Mouse (Mus musculus) granulocyte monocyte progenitor cell, adult 5-6 weeks (primary cell): ENCODE measurements around the gene Bricd5. TPM values are rescaled to one million over a fixed set of nuclear protein-coding genes. Genes with fewer than 3 reads are reported as not detected.
A peak's percentile ranks its signal among the peaks of the same experiment; 100 is the strongest.
"Not testable (repeated sequence)": the region's sequence is repeated elsewhere in the genome, so short reads cannot be mapped to it uniquely, and the experiment has no call there.

ENCODE experiments used
- ATAC-seq: replicated peaks from 2 replicates; pipeline ENCODE4 v1.8.0; 2016; ENCODE audit warnings: mild to moderate bottlenecking, moderate TSS enrichment, inconsistent platforms; ENCODE audit not compliant: poor library complexity, severe bottlenecking
- total RNA-seq, 2 experiments: library from RNA; stranded (forward) in 1 of 2; stranded (reverse) in 1 of 2; fragments of 200-712, 200-1000 nt in 1 of 2; fragments of >200 nt in 1 of 2; fragmentation: Nextera tagmentation in 1 of 2; gene quantifications; 2 replicates each; pipeline ENCODE4 v1.2.3; 2014 to 2017

The Bricd5 gene
- total RNA-seq, 2 experiments from 2014 or later: not detected

DNA sequence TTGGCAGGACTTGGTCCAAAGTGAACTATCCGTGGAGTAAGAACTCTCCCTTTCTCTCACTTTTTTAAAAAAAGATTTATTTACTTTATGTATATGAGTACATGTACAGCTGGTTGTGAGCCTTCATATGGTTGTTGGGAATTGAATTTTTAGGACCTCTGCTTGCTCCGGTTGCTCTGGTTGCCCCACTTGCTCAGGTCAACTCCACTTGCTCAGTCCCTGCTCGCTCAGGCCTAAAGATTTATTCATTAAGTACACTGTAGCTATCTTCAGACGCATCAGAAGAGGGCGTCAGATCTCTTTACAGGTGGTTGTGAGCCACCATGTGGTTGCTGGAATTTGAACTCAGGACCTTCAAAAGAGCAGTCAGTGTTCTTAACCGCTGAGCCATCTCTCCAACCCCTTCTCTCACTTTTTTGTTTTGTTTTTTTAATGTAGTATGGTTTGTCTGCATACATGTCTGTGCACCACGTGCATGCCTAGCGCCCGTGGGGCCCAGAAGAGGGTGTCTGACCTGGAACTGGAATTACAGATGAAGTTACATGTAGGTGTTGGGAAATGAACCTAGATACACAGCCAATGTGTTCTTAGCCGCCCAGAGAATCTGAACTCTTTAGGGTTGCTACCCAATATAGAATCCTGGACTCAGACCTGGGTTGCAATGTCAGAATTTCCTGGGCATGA is 18.0 kb upstream of the Bricd5 start:
- not testable (repeated sequence) for ATAC-seq

DNA sequence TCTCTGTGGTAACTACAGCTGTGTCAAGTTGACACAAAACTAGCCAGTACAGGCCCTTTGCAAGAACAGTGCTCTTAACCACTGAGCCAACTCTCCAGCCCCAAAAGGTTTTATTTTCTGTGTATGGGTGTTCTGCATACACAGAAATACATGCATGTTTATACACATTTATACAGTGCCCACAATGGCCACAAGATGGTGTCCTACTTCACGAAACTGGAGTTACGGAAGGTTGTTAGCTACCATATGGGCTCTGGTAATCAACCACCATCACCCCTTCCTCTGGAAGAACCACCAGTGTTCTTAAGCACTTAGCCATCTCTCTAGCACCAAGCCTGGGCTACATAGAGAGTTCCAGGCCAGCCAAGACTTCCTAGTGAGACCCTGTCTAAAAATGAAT is 12.1 kb upstream of the Bricd5 start:
- ATAC-seq: peak; percentile 83

DNA sequence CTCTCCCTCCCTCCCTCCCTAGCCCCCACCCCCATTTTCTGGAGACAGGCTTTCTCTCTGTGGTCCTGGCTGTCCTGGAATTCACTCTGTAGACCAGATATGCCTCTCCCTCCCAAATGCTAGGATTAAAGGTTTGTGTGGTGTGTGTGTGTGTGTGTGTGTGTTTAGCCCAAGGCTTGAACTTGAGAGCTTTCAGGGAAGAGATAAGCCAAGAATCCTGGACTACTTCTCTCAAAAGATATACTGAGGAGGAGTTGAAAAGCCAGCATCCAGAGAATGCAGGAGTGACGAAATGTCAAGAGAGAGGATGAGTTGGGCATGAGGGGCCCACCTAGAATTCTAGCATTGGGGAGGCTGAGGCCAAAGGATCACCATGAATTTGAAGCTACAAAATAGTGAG is 10.8 kb upstream of the Bricd5 start:
- ATAC-seq: no peak

DNA sequence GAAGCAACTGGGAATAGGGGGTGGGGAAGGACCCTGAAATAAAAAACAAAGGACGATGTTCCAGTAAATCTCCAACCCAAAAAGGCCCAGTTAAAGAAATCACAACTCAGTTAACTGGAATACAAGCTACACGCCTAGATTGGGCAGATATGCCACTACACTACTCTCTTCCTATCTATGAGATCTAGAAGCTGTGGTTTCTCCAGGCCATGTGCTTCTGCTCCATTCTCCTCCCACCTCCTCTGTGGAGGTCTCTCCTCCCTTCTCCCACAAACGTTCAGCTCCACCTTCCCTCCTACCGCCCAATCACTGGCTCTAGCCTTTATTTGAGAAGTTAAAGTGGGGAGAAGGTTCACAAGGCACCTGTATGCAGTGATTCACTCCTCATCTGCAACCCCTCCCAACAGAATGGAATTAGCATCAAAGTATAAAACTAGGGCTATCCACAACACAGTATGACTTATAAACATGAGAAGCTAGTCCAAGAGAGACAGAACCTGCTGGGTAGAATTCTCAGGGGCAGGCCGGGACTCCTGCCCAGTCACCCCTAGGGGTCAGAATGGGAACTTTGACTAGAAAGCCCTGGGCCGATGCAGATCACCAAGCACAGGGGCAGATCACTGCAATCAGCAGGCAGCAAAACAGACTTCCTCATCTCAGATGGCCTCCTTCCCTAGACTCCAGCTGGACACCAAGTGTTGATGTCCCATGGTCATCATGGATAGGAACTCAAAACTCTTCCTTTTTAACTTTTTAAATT is 10.1 kb upstream of the Bricd5 start:
- ATAC-seq: peak; percentile 95

DNA sequence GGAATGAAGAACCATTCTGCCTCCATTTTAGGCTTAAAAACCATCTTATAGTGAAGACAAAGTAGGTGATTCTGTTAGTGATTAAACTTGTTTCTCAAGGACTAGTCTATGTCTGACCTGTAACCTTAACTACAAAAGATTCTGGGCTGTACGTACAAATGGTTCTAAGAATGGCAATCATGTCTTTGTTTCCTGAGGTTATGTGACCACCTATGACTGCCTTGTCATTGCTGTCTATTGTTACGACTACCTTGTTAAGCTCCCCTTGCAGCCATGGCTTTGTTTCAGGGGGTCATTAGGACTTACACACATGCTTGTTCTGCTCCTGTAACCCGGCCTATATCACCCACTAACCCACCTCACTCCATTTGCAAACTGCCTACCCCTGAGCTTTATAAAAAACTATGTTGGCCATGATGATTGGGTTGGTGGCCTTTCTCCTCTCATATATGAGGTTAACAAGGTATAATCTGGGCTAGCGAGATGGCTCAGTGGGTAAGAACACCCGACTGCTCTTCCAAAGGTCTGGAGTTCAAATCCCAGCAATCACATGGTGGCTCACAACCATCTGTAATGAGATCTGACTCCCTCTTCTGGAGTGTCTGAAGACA is 4.9 kb upstream of the Bricd5 start:
- ATAC-seq: no peak

DNA sequence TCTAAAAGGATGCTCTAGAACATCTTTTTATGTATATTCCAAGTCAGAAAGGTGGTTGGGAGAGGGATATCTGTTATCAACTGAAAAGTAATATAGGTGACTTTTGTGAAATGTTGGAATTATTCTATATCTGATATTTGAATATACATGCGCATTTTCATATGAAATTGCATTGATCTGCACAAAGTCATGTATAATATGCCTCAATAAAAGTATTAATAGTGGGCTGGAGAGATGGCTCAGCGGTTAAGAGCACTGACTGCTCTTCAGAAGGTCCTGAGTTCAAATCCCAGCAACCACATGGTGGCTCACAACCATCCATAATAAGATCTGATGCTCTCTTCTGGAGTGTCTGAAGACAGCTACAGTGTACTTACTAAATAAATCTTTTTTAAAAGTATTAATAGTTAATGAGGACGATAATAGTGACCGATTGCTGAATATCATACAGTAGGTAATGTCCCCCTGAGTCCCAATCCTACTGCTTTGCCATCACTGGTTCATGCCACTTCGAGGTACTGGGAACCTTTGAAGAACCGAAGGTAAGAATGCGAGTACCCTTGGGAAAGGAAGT is 4.3 kb upstream of the Bricd5 start:
- no peak for ATAC-seq

DNA sequence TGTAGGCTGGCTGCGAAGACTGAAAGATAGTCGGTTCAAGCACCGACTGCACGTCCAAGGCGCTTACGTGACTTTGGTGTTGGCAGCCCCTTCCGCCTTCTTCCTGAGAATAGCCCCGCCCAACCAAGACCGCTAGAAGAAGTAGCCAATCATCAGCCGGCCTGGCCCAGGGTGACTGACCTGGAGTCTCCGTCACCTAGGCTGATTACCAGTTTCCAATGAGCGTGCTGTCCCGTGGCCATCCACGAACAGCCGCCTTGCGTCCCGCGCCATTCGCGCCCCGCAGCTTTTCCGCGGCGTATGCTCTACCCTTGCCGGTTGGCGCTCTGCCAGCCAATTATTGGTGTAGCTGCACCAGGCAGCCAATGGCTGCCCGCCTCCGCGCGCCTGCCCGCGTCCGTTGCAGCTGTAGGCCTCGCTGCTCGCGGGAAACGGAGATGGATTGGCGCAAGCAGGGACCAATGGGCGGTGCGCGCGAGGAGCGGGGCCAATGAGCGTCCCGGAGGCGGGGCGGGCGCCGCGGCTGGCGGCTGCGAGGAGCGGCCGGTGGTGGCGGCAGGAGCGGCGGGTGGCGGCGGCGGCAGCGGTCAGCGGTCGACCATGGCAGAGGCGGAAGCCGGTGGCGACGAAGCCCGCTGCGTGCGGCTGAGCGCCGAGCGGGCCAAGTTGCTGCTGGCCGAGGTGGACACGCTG is 3.6 kb upstream of the Bricd5 start, which contains the start of the genes E4f1 and Pgp:
Gene E4f1 (minus strand): TSS at position 404 of the 693 bp plus-strand sequence.
Gene Pgp (plus strand): TSS at position 483 of the 693 bp plus-strand sequence.
- peak; percentile 91 for ATAC-seq

DNA sequence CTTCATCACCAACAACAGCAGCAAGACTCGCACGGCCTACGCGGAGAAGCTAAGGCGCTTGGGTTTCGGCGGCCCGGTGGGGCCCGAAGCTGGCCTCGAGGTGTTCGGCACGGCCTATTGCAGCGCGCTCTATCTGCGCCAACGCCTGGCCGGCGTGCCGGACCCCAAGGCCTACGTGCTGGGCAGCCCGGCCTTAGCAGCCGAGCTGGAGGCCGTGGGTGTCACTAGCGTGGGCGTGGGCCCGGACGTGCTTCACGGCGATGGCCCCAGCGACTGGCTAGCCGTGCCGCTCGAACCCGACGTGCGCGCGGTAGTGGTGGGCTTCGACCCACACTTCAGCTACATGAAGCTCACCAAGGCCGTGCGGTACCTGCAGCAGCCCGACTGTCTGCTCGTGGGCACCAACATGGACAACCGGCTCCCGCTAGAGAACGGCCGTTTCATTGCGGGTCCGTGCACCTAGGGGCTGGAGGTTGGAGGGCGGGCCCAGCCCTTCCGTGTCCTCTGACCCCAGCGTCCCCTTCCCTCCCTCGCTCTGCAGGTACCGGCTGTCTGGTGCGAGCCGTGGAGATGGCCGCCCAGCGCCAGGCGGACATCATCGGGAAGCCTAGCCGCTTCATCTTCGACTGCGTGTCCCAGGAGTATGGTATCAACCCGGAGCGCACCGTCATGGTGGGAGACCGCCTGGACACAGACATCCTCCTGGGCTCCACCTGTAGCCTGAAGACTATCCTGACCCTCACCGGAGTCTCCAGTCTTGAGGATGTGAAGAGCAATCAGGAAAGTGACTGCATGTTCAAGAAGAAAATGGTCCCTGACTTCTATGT is 2.8 kb upstream of the Bricd5 start:
- ATAC-seq: 0 out of 2 replicates have a peak, but pooled peaks have one; percentile 10

DNA sequence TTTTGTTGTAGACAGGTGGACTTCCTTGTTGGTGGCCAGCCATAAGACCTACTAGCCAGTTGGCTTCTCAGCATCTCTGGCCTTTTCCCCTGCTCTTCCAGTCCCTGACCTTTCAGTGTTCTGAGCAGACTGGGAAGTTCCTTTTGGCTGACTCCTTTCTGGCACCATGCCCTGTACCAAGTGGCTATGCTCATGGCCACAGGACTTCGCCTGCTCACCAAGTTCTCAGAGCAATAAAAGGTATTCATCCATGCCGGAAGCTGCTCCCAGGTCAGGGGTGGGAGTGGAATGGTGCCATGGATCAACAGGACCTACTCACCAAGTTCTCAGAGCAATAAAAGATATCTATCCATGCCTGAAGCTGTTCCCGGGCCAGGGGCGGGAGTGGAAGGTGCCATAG is 1.2 kb upstream of the Bricd5 start:
- no peak for ATAC-seq

DNA sequence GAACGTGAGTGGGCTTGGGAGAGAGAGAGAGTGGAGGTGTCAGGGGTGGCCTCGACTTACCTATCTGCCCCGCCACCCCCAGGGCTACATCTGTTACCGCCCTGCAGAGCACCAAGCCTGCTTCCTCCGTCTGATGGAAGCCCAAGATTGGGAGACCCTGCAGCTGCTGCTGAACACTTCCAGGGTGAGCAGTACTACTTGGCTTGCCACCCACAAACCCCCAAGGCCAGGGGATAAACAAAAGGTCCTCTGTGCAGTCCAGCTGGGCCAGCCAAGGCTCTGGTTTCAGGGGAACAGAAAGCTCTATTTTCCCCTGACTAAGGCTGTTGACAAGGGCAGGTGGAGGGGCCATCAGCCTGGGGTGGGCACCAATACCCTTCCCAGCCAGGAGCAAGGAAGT is 873 bp downstream of the Bricd5 start:
- ATAC-seq: no peak

DNA sequence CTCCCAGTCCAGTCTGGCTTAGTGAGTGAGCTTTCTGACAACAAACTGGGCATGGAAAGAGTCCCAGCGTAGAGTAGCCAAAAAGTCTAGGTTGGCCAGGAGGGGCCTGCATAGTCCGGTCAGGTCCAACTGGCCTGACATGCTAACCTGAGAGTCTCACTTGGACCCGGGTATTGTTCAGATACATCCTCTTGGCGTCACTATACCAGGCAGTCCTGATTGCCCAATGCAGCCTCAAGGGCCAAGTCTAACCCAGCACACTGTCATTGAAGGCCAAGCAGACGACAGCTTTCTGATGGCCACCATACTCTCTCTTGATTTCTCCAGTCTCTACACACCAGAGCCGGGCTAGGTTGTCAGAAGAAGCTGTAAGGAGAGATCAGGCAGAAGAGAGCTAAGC is 1.9 kb downstream of the Bricd5 start:
- ATAC-seq: no peak

DNA sequence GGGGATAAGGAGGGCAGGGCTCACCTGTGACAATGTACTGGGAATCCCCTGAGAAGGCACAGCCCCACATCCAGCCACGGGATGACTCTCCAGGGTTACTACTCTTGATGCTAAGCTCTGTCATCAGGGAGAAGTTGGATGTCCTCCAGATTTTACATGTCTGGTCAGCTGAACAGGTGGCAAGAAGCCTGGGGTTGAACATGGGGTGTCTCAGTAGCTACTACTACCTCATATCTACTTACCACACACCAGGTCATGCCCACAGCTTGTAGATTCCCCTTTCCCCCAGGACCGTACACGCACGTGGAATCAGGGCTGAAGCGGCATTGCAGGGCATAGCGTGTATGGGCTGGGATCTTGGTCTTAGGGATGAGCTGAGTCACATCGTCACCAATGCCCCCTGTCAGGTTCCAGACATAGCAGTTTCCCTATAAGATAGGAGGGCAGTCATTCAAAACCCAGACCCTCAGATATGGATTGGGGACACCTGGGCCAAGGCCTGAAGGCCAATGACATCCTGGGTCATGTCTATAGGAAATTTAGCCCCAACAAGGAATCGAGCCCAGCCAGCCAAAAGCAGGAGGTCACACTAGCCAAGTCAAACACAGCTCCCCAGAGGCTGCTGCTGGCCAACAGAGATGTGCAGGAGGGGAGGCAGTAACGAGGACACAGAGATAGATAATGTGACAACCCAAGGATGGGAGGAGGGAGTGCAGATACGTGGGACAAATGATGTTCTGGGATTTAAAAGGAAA is 2.5 kb downstream of the Bricd5 start:
- no peak for ATAC-seq

DNA sequence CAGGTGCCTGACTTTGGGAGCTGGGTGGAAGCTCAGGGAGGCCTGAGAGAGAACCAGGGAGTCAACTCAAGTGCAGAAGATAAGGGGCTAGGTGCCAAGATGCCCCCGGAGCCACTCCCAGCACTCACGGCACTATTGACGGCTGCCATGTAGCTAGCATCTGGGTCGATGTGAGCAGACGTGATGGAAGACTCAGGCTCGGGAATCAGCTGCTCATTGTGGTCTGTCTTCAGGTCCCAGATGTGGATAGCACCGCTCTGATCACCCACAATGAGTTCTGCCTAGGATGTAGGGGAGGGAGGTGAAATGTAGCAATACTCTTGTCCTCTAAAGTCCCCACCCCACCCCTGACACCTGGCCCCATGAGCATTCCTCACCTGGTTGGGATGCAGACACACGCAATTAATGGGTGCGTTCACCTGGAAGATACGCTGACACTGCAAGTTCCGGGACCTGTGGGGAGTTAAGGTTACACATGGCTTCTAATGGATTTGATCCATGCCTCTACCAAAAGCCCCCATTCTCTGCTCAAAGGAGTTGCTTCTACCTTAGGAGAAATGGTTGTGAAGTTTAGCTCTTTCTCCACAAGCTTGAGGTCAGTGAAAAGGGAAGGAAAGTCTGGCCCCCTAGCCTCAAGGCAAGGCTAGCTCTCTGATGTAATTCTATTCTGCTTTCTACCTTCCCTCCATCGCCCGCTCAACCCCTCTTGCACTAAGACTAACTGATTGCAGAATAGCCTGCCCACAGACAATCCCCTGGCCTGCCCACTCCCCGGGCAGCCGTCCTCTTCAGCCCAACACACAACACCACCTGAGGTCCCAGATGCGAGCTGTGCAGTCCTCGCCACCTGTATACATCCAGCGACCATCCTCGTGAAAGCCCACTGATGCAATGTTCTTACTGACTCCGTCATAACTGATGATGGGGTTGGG is 3.6 kb downstream of the Bricd5 start:
- ATAC-seq: peak; percentile 55

DNA sequence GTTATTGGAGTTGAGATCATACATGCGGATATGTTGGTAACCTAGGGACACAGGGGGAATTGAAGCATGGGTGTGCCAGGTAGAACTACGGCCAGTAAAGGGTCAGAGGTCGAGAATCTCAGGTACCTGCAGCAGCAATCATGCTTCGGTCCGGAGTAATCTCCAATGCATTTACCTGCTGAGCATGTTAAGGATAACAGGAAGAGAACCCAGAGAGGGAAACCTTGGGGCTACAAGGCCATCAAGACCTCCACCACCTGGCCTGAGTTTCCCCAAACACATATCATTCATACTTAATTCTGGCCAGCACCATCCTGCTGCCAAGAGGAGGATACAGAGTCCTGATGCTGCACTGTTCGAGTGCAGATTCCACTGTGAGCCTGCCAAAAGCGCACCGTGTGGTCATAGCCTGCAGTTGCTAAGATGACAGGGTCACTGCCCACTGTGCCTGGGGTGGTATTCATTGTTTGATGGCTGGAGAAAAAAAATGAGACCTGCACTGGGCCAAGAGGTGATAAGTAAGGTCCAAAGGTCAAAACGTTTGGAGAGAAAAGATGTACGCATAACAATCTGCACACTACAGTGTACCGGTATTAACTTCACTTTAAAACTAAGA is 4.4 kb downstream of the Bricd5 start:
- no peak for ATAC-seq

DNA sequence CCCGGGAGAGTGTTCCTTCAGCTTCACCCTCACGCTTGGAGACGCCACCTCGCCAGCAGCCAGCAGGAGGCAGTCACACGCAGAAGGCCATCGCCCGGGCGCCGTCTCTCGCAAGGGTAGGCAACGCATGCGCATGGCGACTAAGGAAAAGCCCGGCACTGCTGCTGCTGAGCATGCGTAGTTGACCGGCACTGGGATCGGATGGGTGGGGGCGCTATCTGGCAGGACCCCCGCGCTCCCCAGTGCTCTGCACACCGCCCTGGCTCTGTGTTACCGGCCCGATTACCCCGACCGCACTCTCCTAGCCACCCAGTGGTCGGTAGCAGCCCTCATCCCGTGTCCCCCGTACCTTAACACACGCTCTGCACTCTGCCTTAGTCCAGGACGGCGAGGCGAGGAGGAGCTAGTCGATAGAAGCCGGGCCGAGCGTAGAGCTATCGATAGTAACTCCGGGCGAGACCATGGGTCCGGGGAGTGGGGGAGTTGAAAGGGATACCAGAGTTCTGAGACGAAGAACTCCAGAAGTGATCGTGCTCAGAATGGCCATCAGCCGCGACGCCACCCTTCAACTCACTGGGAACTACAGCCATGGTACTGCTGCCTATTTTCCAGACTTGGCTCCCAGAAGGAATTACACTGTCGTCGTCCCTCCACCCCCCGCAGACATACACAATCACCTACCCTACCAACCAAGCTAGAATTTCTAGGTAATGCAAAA is 5.1 kb downstream of the Bricd5 start, which contains the start of gene Mlst8:
Gene Mlst8 (minus strand): TSS at position 416 of the 718 bp plus-strand sequence.
- ATAC-seq: peak; percentile 83

DNA sequence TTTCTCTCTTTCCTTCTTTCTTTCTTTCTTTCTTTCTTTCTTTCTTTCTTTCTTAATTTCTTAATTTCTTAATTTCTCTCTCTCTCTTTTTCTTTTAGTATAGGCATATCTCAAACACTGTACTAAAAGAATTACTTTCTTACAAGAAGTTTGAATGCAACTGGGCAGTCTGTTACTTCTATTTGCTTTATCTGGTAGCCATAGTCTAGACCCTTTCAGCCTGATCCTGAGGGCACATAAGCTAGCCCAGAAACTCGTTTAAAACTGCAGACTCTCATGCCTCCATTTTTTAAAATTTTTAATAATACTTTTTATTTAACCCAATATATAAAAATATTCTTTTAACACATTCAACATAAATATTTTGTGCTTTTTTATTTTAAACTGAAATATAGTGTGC is 5.7 kb downstream of the Bricd5 start:
- no peak for ATAC-seq
